Mouse (Mus musculus) kidney, adult 8-10 months (tissue): ENCODE data around the gene Flt3.
A peak's percentile ranks its signal among the peaks of the same experiment; 100 is the strongest.

Experiments
- DNase-seq, 2 experiments: peaks; one replicate each; pipeline ENCODE4 v3.0.0; 2022

Flt3 gene

DNA sequence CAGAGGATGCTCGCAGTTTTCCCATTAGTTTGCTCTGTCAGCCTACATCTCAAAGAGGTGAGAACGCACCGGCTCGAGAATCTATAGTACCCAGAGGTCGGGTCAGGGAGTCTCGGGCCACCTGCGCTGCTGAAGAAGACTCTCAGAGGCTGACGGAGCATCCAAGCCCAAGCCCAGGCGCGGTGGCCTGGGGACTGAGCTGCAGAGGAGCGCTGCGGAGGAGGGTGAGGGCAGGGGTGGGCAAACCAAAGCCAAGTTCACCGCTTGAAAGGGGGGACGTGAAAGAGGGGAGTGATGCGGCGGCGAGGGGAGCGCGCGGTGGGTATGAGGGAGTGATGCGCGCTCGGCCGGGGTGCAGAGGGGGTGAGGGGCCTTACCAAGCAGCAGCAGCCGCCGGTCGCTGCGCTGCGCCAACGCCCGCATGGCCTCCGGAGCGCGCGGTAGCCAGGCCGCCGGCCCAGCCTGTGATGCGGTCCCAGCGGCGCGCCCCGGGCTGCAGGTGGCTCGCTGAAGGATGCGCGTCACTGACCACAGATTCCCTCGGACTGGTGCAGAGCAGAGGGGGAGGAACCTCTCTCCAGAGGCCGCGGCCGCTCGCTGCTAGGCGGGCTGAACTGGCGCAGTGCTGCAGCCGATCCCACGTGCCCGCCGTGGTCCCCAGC is at the start of gene Flt3:
Flt3 (minus strand) TSS at position 647 of the 662 bp plus-strand sequence.
- peak in 1 of 2 experiments; percentile 6 for DNase-seq

DNA sequence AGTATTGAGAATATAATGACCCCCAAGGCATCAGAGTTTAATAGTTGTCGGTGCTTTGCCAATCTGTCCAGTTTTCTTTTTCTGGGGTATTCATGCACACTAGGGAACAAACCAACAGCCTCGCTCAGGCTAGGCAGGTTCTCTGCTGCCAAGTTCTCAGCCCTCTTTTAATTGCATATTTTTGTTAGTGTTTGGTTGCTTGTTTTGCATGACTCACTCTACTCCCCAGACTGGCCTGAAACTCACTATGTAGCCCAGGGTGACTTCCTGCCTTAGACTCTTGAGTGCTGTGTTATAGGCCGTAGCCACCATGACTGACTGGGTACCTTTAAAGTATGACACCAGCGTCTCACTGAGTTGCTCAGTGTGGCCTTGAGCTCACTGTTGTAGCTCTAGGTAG is 48.6 kb upstream of the Flt3 start:
- DNase-seq = peak in 1 of 2 experiments; percentile 39

DNA sequence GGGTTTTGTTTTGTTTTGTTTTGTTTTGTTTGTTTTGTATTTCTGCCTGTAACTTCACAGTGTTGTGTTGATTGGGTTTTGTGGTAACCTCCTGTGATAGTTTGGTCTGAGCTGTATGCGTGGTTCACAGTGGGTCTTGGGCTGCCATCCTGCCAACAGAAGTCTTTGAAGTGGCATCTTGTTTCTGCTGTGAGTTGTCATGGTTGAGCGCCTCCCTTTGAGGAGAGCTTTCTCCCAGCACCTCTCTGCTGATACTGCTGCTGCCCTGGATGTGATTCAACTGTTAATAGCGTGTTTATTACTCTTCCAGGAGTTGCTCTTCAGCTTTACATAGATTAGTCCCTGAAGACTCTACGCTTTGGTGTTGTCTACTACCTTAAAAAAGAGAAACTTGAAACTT is 48.2 kb upstream of the Flt3 start:
- peak in 1 of 2 experiments; percentile 36 for DNase-seq

DNA sequence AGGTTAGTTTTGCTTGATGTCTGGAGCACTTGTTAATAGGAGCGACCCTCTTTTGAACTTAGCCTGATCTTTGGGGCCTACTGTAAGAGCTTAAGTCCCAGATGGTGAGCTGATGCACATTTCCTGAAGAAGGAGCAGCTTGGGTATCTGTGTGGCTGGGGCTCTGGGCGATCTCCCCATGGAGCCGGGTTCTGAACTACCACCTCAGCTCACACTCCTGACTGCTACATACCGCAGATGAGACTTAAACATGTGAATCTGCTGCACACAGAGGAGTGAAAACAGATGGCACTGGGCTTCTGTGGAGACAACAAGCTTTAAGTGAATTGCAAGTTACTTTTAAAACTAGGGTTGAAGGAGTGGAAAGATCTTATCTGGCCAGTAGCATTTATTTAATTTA is 45.0 kb upstream of the Flt3 start:
- DNase-seq = no peak

DNA sequence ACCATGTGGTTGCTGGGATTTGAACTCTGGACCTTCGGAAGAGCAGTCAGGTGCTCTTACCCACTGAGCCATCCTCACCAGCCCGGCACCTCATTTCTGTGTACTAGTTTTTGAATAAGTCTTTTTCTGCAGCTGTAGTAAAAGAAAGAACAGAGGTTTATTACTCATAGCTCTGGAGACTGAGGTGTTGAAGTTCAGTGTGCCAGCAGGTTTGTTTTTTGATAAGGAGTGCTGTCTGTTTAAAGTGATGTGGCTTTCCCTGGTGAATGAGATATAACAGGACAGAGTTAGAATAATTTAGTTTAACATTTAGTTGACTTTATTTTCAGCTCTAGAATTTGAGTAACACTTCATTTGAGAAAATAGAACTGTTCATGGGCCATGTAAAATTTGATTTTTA is 44.5 kb upstream of the Flt3 start:
- no peak for DNase-seq

DNA sequence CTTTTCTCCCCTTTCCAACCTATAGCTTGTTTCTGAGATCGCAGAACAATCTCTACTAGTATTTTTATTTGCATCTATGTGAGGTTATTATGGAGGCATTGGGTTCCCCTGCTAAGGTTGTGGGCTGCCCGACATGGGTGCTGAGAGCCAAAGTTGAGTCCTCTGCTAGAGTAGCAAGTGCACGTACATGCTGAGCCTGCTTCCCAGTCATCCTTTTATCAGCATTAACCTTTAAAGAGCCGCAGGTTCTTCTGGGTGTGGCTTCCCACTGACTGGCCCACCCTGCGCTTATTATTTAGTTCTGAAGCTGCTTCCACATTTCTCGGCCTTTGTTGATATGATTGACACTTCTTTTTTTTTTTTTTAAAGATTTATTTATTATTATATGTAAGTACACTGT is 44.0 kb upstream of the Flt3 start:
- no peak for DNase-seq

DNA sequence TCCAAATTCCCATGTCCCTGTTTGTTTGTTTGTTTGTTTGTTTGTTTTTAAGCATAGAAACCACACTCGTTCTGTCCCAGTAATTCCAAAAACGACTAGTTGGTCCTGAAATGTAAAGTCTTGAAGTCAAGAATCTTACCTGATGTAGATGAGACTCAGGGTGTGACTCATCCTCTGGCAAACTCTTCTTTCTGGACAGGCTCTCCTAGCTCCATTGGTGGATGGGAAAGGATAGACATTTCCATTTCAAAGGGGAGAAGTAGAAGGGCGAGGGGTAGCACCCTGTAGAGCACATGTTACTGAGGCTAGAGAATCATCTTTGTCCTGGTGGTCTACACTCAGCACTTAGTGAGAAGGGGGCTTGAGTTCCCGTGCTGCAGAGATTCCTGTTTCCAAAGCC is 42.5 kb upstream of the Flt3 start:
- no peak for DNase-seq

DNA sequence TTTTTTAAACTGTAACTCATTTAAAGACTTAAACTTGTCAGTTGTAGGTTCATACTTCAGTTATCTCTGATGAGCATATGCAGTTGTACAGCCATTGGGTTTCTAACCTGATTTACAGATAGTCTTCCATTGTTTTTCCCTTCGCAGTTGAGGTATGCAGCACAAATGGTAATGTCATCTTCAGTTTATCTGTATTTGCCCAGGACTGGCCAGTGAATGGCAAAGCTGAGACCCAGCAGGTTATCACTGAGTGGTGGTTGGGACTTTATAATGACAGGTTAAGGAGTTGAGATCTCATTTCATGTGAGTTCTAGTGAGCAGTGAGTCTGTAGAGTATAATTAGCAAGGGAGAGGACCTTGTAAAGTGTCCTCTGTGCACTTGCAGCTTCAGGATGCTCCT is 41.7 kb upstream of the Flt3 start:
- no peak for DNase-seq

DNA sequence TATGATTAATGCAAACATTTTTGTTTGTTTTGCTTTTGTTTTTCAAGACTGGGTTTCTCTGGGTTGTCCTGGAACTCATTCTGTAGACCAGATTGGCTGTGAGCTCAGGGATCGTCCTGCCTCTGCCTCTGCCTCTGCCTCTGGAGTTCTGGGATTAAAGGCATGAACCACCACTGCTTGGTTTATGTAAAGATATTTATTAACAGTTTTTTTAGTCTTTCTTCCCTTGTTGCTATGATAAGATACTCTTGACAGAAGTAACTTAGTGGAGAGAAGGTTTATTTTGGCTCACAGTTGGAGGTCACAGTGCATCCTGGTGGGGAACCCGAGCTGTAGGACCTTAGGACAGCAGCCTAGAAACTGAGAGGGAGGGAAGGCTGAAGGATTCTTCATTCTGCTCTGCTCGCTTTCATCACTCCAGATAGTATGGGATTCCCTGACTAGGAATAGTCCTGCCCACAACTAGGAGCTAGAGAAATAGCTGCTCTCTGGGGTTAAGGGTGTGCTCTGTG is 40.8 kb upstream of the Flt3 start:
- no peak for DNase-seq

DNA sequence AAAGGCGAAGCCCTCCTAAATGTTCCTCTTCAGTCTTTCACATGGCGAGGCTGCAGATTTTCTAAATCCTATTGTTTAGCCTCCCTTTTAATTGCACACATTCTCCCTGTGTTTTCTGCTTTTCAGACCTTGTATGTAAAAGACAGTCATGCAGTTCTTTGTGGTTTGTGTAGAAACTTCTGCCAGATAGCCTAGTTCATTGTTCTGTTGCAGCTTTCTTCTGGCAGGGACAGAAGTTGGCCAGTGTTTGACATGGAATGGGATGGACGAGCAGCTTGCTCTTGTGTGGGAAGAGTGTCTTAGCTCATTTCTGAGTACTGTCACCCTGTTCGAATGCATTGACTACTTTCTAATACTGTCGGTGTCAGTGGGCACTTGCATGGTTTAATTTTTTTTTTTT is 36.2 kb upstream of the Flt3 start:
- no peak for DNase-seq

DNA sequence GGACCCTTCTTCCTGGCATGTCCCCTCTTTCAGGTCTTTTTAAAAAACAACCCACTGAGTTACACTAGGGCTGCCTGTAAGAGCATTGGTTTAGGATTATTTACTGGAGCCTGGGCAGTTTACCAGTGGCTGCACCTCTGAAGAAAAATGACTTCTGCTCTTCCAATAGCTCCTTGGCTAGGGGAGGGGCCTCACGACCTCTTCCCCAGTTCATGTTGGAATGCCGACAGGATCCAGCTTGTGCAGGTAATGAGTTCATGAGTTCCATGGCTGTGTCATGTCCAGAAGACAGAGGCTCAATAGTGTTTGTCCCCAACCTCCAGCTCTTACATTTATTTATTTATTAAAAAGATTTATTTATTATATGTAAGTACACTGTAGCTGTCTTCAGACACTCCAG is 35.5 kb upstream of the Flt3 start:
- peak; percentile 35 to 48 for DNase-seq

DNA sequence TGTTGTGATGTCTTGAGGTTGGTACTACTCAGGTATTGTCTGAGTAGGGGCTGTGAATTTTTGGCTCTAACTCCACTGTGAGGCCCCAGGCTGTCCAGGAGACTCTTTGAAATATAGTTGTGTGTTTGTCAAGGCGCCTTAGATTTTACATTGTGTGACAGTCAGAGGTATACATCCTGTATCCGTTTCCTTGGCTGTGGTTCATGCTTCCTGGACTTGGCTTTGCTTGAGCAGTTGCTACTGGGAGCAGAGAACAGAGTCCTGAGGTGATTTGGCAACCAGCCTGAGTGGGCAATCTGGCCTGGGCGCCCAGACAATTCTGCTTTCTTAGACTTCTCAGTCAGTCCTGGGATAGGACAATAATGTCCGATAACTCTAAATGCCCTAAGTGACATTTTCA is 34.9 kb upstream of the Flt3 start:
- peak; percentile 79 to 85 for DNase-seq

DNA sequence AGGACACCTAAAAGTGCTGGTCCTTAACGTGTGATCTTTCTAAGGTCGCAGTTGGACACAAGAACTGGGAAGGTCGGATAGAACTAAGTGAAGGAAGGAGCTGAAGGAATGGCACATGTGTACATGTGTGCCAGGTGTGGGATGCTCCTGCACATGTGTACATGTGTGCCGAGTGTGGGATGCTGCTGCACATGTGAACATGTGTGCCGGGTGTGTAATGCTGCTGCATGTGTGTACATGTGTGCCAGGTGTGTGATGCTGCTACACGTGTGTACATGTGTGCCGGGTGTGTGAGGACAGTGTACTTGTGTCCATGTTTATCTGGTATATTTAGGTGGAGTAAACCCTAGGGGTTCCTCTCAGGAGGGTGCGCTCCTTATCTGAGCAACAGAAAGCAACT is 32.6 kb upstream of the Flt3 start:
- no peak for DNase-seq

DNA sequence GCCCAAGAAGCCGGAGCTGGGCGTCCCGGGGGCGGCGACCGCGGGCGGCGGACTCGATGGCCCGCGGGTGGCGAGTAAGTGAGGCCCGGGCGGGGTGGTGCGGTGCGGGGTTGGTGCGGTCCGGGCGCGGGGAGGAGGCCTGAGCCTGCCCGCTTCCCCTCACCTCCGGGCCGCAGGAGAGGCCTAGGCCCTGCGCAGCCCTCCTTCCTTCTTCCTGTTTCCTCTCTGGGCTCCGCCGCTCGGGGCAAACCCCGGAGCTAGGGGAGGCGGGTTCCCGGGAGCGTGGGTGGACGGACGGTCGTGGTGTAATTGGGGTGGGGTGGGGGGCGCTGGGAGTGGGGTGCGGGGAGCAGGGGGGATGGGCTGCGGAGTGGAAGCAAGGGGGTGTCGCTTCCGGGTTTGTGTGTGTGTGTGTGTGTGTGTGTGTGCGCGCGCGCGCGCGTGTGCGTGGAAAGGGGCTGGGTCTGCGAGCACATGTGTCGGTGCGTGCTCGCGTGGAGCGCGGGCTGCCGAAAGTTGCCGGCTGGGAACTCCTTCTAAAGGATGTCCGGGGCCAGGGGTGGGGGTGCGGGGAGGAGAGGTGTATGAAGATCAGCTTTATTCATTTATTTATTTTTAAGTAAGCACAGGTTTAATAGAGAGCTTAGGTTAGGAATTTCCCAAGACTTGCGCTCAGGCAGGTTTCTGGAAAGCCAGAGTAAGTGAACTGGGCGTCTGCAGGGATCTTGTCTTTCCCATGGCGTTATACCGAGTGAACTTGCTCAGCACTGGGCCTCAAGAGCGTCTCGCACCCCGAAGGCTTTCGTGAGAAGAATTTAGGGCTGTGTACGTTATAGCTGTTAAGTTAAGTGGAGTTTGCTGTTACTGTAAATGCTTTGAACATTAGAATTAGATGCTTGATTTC is 30.9 kb upstream of the Flt3 start:
- peak; percentile 55 to 68 for DNase-seq

DNA sequence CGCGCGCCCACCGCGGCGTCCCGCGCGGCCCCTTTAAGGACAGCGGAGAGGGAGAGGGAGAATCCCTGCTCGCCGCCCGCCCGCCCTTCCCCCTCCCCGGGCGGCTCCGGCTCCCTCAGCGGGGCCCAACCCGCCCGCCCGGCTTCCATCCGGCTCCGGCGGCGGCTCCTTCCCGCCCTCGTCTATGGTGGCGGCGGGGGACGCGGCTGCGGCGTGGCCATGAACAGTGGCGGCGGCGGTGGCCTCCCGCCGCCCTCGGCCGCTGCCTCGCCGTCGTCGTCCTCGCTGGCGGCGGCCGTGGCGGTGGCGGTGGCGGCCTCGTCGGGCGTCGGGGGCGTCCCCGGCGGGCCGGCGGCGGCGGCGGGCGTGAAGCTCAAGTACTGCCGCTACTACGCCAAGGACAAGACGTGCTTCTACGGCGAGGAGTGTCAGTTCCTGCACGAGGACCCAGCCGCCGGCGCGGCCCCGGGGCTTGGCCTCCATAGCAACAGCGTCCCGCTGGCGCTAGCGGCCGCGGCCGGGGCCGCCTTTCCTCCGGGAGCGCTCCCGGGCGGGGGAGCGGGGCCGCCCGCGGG is 30.2 kb upstream of the Flt3 start:
- DNase-seq = peak in 1 of 2 experiments; percentile 42

DNA sequence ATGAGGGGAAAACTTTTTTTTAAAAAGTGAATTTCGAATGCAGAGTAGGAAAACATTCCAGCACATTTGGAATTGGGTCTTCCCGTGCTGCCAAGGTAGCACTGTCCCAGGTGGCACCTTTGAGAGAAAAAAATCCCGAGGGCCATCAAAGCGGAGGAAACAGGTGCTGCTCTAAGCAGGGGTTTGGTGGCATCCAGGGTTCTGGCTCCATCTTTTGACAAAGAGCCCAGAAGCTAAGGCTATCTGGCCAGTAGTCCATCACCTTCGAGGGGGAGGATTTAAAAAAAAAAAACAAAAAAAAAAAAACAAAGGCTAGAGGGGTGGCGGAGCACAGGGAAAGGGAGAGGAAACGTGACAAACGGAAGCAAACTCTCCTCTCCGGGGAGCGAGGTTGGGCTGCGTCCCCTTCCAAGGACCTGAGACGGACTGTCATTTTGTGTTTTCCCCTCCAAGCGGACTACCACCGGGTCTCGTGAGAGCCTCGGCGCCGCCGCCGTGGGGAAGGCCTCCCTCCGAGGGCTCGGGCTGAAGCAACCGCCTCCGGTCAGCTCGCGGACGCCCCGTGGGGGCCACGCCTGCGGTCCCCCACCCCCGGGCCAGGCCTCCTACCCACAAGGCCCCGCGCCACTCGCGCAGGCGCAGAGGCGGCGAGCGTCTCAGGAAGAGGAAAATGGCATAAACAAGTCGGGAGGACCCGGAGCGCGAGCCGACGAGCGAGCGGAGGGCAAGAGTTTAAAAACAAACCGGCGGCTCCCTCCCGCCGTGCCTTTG is 29.4 kb upstream of the Flt3 start, which contains the start of gene Pan3:
Pan3 (plus strand) TSS at position 627 of the 771 bp plus-strand sequence.
- DNase-seq = peak; percentile 95

DNA sequence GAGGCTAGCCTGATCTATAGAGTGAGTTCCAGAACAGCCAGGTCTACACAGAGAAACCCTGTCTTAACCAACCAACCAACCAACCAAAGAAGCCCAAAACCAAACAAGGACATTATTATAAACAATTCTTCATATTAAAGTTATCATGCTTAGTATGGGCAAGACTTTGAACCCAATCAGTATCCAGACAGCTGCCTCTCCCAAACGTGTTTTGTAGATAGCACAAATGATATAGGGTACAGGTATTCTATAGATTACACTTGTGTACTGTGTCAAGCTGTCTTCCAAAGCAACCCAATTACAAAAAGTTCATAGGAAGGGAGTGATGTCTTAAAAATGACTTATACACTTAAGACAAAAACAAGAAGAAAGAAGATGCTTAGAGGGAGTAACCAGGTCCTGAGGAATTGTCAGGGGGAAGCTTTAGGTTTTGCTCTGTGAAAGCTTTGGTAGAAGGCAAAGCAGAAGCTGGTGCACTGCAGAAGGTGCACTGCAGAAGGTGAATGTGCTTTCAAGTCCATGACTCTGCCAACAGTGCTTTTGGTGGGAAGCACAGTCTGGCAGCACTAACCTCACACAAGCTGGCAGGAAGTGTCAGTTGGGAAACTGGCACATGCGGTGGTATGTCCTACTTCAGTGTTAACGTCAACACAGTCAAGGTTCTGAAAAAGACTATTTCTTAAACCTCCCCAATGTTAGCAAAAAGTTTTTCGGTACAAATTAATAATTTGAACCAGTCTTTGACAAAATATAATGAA is 25.9 kb upstream of the Flt3 start:
- no peak for DNase-seq

DNA sequence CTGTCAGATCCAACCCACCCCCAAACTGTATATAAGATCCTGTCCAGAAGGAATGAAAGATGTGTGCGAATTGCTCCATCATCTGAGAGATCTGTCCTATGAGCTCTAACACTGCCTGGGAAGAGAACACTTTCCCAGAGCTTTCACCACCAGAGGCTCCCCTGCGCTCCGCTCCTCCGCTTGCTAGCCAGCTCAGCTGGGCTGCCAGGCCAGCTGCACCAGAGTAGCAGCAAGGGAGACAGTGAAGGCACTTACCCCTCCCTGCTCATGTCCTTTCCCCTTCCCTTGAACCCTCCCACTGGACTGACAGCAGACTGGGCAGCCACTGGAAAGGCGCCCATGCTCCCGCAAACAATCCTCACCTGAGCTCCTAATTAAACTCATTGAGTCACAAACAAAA is 23.3 kb upstream of the Flt3 start:
- DNase-seq = no peak

DNA sequence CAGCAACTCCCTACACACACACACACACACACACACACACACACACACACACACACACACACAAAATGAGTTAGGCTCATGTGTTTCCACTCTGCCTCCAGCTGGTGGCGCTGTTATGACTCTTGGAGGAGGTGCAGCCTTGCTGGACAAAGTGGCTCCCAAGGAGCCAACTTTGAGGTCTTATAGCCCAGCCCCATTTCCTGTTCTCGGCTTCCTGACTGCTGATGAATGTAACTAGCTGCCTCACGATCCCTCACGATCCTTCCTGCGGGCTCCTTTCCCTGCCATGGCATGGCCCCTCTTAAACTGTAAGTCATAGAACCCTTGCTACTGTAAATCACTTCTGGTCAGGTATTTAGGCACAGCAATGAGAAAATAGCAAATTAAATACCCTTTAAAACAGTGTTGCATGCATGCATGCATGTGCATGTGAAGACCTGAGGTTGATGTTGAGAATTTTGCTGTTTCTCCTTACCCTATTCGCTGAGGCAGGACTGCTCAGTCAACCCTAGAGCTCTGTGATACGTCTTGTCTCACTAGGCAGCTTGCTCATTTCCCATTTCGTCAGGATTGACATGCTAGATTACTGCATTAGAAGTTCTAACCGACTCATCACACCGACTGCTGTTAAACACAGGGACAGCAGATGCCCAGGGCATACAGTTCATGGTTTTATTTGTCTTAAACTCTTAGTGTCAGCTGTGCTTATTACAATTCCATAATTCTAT is 18.3 kb upstream of the Flt3 start:
- peak in 1 of 2 experiments; percentile 26 for DNase-seq

DNA sequence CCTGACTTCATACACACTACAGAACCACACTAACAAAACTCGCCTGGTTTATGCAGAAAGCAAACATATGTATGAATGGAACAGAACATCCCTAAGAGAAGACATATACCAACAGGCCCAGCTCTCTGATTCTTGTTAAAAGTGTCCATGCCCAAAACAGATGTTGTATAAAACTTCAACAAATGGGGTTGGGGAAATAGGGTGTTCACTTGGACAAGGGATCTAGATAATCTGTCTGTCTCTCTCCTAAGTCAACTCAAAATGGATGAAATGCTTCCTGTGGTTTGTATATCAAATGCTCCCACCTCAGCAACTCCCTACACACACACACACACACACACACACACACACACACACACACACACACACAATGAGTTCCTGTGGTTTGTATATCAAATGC is 17.7 kb upstream of the Flt3 start:
- DNase-seq = no peak

DNA sequence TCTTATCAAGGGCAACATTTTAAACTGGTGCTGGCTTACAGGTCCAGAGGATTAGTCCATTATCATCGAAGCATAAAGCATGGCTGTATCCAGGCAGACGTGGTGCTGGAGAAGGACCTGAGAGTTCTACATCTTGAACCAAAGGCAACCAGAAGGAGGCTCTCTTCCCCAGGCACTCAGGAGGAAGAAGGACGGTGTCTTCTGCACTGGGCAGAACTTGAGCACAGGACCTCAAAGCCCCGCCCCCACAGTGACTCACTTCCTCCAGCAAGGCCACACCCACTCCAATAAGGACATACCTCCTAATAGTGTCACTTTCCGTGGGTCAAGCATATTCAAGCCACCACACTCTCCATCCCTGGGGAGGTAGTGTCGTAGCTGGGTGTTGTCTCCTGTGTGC is 10.3 kb upstream of the Flt3 start:
- DNase-seq = no peak
